Mouse (Mus musculus) E14TG2a.4 (cell line): ENCODE measurements around the gene Fev.

ENCODE experiments used
- CTCF ChIP-seq: conservative IDR thresholded peaks from 2 replicates; pipeline ENCODE4 v1.5.1; 2014; ENCODE audit warnings: low read length
- NANOG ChIP-seq: IDR thresholded peaks from 2 replicates; pipeline ENCODE4 v1.6.1; 2014; ENCODE audit warnings: borderline replicate concordance, low read length, mixed read lengths

DNA sequence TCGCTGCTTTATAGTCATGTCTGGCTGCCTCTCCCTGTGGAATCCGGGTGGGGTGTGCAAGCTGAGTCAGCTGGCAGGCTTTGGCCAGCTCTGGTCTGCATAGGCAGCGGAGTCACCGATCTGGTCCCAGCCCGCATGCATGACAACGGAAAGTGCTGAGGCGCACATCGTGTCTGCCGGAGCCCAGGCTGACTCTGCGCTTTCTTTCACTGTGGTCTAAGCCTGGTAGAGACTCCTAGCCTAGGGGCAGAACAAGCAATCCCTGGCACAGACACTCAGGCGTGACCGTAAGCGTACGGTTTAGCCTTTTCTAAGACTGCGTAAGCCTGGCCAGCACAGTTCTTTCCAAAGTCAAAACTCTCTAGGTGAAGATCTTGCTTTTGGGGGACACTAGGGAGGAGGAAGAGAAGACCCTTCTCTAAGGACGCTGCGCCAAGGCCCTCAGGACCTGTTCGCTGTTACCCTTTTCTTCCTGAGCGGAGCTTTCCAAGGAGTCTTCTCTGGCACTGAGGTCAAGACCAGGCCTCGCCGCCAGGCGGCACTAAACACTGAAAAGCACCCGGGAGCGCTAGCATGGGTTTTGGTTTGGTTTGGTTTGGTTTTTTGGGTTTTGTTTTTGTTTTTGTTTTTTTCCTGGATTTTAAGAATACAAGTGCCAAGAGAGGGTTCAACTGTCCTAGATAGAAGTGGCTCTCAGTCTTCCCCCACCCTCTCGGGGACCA, 8.1 kb upstream of the Fev start, which contains the start of gene Cryba2:
- peak; percentile 93 for TF ChIP-seq CTCF
- TF ChIP-seq NANOG: no peak
